Mouse (Mus musculus) midbrain, embryonic 12.5 days (tissue): ENCODE measurements at regions not wholly inside any gene's neighbourhood (a gene's known extent, or its start where the extent isn't known, plus 50 kb on each side); places are given as distances from the start of the nearest gene placed in this dataset.

ENCODE experiments used
- ATAC-seq: fragments of 200-750 bp; cut with Nextera tagmentation; 2 replicates; pipeline ENCODE4 v1.8.0; 2017; ENCODE audit warnings: low read depth, moderate TSS enrichment, moderate library complexity; ENCODE audit not compliant: low FRiP score
- H3K27ac ChIP-seq: fragments of 300-500 bp; sonication (generic); replicated peaks from 2 replicates; pipeline ENCODE4 v1.5.1; 2016; ENCODE audit warnings: mild to moderate bottlenecking
- H3K27me3 ChIP-seq: fragments of 300-500 bp; sonication (generic); 2 replicates; pipeline ENCODE4 v1.6.1; 2016; ENCODE audit warnings: mild to moderate bottlenecking
- H3K36me3 ChIP-seq: fragments of 300-500 bp; sonication (generic); 2 replicates; pipeline ENCODE4 v1.6.1; 2016
- H3K4me1 ChIP-seq: fragments of 300-500 bp; sonication (generic); 2 replicates; pipeline ENCODE4 v1.6.1; 2016
- H3K4me2 ChIP-seq: fragments of 300-500 bp; sonication (generic); replicated peaks from 2 replicates; pipeline ENCODE4 v1.6.1; 2016; ENCODE audit warnings: mild to moderate bottlenecking, moderate library complexity
- H3K4me3 ChIP-seq: fragments of 300-500 bp; sonication (generic); 2 replicates; pipeline ENCODE4 v1.5.1; 2016; ENCODE audit warnings: mild to moderate bottlenecking
- H3K9ac ChIP-seq: fragments of 300-500 bp; sonication (generic); replicated peaks from 2 replicates; pipeline ENCODE4 v1.6.1; 2016; ENCODE audit warnings: mild to moderate bottlenecking, moderate library complexity
- H3K9me3 ChIP-seq: fragments of 300-500 bp; sonication (generic); 2 replicates; pipeline ENCODE4 v1.6.1; 2016; ENCODE audit warnings: mild to moderate bottlenecking
- WGBS: fragments of 180-500 bp; shearing (Covaris S2); methylation state at CpG from one replicate; pipeline ENCODE4 v1.1.7; 2016; 5-methylcytosine and 5-hydroxymethylcytosine counted together

DNA sequence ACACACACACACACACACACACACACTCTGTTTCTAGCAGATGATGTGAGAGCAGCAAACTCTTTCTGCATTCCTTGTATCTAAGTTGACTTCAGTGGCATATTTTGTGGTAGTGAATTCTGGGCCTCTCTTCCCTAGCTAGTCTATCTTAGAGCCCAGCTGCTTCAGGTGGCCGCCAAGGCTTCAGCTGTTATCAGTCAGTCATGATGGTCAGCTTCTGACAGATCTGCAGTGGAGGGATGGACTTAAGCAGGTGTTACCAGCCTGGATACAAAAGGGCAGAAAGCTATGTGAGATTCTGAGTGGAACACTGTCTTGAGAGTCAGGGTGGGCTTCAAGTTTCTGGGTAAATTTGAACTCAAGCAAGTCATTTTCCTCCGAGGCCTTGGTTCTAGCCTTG lies 127.1 kb upstream of the Ncam1 start:
- Histone ChIP-seq H3K9me3 (no peaks in the 10 kb centered on the region), H3K4me1 (peaks cover 9% of the 10 kb centered on the region; the same call in 1 of the 2 replicates), H3K4me3 (no peak overlapping the region), H3K9ac (no peak overlapping the region), H3K27me3 (no peaks in the 10 kb centered on the region), H3K36me3 (no peaks in the 10 kb centered on the region), H3K27ac (no peak overlapping the region), H3K4me2 (no peak overlapping the region)
- ATAC-seq = no peak
- 94% methylated on average over 2 of the region's 2 CpGs for WGBS

DNA sequence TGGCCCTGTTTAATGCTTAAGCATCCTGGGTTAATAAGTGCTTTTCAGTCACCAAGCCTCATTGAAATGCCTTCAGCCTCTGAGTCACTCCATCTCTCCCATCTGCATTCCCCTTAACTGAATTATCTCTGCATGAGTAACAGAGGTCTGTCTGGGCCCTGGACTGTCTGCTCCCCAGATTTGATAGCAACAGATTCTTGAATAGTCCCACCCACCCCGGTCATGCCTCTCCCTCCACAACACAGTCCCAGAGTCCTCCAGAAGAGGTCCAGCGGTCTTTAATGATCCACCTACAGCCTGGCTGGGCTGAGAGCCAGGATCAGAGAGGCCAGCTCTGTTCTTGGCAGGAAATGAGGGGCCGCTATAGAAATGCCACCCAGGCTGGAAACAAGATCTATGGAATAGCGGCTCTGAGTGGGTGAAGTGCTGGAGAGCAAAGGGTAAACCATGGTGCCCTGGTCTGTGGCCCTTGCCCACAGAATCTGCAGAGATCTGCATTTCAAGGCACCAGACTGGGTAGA lies 125.3 kb upstream of the Ncam1 start:
- peaks cover 9% of the 10 kb centered on the region; the same call in 1 of the 2 replicates for H3K4me1 ChIP-seq
- 74% methylated on average over 4 of the region's 4 CpGs for WGBS
- no peaks in the 10 kb centered on the region for H3K36me3 ChIP-seq
- ATAC-seq = no peak
- H3K27ac ChIP-seq = no peak overlapping the region
- H3K4me3 ChIP-seq = no peak overlapping the region
- H3K4me2 ChIP-seq = no peak overlapping the region
- H3K9ac ChIP-seq = no peak overlapping the region
- H3K27me3 ChIP-seq = no peaks in the 10 kb centered on the region
- H3K9me3 ChIP-seq = no peaks in the 10 kb centered on the region

DNA sequence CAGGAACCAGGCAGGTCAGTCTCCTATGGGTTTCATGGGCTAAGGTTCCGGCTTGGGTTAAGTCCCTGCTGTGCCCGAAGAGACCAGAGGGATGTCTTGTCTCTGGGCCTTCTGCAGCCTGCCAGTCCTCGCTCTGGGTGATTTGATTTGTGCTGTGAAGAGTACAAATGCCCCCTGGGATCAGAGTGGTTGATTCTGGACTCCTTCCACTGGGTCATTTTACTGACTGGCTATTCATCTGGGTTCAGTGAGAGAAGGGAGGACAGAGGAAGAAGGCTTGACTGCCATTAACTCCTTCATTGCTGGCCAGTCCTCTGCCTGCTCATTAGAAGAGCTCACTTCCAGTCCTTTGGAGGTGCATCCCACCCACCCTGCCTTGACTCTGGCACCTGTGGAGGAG lies 124.0 kb upstream of the Ncam1 start:
- Histone ChIP-seq H3K9ac (no peak overlapping the region), H3K9me3 (no peaks in the 10 kb centered on the region), H3K27ac (no peak overlapping the region), H3K36me3 (no peaks in the 10 kb centered on the region), H3K27me3 (no peaks in the 10 kb centered on the region), H3K4me3 (no peak overlapping the region), H3K4me2 (no peak overlapping the region), H3K4me1 (peaks cover 9% of the 10 kb centered on the region; the same call in 1 of the 2 replicates)
- ATAC-seq = no peak
- 40% methylated on average over 3 of the region's 3 CpGs for WGBS

DNA sequence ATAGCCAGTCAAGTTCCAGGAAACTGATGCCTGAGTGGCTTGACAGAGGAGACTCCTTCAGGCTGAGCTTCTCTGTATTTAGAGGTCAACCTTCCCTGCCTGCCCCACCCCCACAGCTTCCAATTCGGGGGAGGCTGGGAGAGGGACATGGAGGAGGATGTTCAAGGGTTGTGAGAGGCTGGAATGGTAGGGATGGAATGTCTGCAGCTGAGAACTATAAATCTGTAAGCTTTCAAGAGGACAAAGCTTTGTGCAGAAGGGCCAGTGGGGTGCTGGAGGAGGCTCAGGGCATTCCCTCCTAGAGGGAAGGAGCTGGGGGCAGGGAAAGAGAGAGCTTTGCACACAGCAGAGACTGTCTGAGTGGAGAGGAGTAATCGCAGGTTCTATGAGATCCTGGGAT lies 123.4 kb upstream of the Ncam1 start:
- no peaks in the 10 kb centered on the region for H3K9me3 ChIP-seq

DNA sequence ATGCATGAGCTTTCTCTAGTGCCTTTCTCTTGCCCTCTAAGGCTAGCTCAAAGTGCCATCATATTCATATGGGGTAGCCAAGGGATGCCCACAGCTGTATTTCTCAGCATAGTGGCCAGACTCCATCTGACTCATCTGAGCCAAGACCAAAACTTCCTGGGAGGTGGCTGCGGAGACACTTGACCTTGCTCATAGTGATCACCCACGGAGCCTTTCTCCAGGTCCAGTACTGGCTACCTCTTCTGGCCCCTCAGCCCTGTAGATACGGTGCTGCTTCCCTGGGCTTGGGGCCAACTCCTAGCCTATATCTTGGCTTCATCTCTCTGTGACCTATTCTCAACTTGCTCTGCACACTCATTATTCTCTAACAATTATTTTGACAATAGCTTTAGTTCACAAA lies 122.6 kb upstream of the Ncam1 start:
- WGBS = 88% methylated on average over 3 of the region's 3 CpGs

More for the DNA sequence above, 123.4 kb upstream of the Ncam1 start:
- ATAC-seq = no peak
- Histone ChIP-seq H3K4me1 (peaks cover 9% of the 10 kb centered on the region; the same call in 1 of the 2 replicates), H3K36me3 (no peaks in the 10 kb centered on the region), H3K9ac (no peak overlapping the region), H3K27ac (no peak overlapping the region), H3K4me3 (no peak overlapping the region), H3K4me2 (no peak overlapping the region), H3K27me3 (no peaks in the 10 kb centered on the region)
- 15% methylated on average over 2 of the region's 2 CpGs for WGBS

DNA sequence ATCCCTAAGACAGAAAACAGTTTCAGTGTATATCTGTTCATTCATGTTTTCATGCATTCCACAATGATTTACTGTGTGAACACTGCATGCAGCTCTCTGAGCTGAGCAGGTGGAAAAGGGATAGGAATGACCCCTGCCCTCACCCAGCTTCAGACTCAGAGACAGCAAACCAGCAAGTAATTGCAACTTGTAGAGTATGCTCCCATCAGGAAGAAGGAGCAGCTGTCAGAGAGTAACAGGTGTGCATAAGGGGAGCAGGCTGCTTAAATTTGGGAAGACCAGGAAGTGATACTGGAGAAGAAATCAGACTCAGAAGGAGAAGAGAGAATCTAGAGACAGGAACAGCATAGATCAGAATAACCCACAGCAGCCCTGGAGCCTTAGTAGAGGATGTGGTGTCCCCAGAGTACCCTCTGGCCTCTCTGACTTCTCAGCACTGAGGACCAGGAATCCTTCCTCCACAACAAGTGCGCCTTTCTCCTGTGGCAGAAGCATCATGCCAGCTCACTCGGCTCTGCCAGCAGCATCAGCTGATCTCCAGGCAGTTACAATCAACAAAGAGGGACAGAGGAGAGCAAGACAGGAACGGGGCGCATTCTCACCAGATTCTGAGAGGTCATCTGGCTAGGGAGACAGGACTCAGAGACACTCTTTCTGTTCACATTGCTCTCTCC lies 116.5 kb upstream of the Ncam1 start:
- Histone ChIP-seq H3K36me3 (no peaks in the 10 kb centered on the region), H3K4me3 (no peak overlapping the region), H3K4me1 (no peaks in the 10 kb centered on the region), H3K4me2 (no peak overlapping the region), H3K27ac (no peak overlapping the region), H3K9me3 (no peaks in the 10 kb centered on the region), H3K9ac (no peak overlapping the region), H3K27me3 (no peaks in the 10 kb centered on the region)
- ATAC-seq = no peak
- WGBS = 77% methylated on average over 4 of the region's 4 CpGs

More for the DNA sequence above, 122.6 kb upstream of the Ncam1 start:
- H3K27ac ChIP-seq = no peak overlapping the region
- no peaks in the 10 kb centered on the region for H3K9me3 ChIP-seq
- no peak overlapping the region for H3K4me3 ChIP-seq
- H3K9ac ChIP-seq = no peak overlapping the region
- H3K27me3 ChIP-seq = no peaks in the 10 kb centered on the region
- no peak overlapping the region for H3K4me2 ChIP-seq
- peaks cover 9% of the 10 kb centered on the region; the same call in 1 of the 2 replicates for H3K4me1 ChIP-seq
- H3K36me3 ChIP-seq = no peaks in the 10 kb centered on the region
- ATAC-seq = no peak

DNA sequence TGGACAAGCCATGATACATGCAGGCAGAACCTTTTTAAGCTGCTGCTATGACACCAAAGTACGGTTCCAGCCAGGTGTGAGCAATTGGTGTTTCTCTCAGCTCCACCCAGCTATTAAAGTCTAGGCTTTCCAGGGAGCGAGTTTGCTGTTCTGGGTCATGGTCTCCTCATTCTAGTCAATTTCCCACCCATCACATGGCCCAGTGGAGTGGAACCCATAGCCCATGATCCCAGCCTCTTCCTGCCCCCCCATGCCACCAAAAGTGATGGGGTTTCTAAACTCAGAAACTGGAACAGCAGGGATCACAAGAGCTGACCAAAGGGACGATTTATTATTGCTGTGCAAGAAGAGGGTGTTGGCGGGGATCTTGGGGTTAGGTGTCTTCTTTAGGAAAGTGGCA lies 115.0 kb upstream of the Ncam1 start:
- Histone ChIP-seq H3K4me1 (no peaks in the 10 kb centered on the region), H3K27ac (no peak overlapping the region), H3K27me3 (no peaks in the 10 kb centered on the region), H3K4me3 (no peak overlapping the region), H3K9me3 (no peaks in the 10 kb centered on the region), H3K9ac (no peak overlapping the region), H3K4me2 (no peak overlapping the region), H3K36me3 (no peaks in the 10 kb centered on the region)
- no peak for ATAC-seq
- WGBS = 88% methylated on average over 4 of the region's 4 CpGs

DNA sequence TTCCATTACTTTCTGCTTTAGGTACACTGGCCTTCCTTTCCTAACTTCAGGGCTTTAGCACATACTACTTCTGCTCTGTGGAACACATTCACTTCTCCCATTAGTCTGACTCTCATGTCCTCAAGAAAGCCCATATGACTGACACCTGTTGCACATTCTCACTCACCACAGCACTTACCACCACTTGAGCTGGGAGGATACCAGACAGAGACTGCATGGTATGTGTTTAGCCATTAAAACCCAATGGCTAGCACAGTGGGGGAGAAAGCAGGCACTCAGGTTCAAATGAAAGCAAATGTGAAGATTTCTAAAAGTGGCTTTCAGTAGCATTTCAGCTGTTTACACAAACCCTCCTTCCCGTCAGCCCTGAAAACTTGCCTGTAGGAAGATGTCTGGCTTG lies 113.6 kb upstream of the Ncam1 start:
- no peak overlapping the region for H3K27ac ChIP-seq
- H3K4me2 ChIP-seq = no peak overlapping the region
- WGBS = 67% methylated on average over 1 of the region's 1 CpGs
- no peak overlapping the region for H3K4me3 ChIP-seq
- no peaks in the 10 kb centered on the region for H3K4me1 ChIP-seq
- no peaks in the 10 kb centered on the region for H3K9me3 ChIP-seq
- no peaks in the 10 kb centered on the region for H3K36me3 ChIP-seq
- no peaks in the 10 kb centered on the region for H3K27me3 ChIP-seq
- no peak overlapping the region for H3K9ac ChIP-seq
- ATAC-seq = no peak

DNA sequence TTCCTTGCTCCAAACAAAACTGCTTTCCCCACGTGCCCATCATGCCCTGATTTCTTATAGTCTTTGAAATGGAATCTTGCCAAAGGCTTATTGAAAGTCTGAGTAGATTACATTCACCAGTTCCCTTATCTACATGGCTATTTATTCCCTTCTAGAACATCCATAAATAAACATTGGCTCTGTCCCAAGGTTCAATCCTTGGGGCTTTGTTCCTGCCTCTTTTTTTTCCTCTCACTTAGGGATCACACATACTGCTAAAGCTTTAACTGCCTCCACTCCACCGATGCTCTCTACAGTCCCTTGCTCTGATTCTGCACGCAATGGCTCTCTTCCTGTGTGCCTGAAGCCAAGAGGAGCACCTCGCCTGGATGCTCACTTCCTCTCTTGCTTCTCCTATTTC lies 107.6 kb upstream of the Ncam1 start:
- no peaks in the 10 kb centered on the region for H3K4me1 ChIP-seq
- no peak for ATAC-seq

DNA sequence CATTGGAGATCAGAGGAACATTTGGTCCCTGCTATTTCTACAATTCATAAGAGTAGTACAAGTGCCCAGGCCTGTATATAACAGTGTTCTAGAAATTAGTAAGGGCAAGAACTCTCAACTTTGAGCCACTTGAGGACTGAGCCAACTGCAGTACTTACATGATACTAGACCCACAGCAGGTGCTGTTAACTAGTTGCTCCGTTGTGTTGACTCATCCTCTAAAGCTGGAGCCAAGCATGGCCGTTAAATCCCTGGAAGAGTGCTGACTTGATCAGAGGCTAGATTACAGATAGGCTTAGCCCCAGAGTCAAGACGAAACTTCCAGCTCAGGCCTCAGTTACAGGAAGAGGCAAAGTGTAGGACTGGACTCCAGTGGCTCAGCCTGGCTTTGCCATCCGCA lies 107.0 kb upstream of the Ncam1 start:
- Histone ChIP-seq H3K4me1 (0 out of 2 replicates have a peak, but pooled peaks cover under 1% of the 10 kb centered on the region), H3K9me3 (no peaks in the 10 kb centered on the region), H3K36me3 (no peaks in the 10 kb centered on the region), H3K4me3 (no peak overlapping the region), H3K9ac (no peak overlapping the region), H3K27ac (no peak overlapping the region), H3K27me3 (no peaks in the 10 kb centered on the region), H3K4me2 (no peak overlapping the region)
- WGBS = 87% methylated on average over 4 of the region's 4 CpGs
- ATAC-seq = no peak

More for the DNA sequence above, 107.6 kb upstream of the Ncam1 start:
- 71% methylated on average over 4 of the region's 4 CpGs for WGBS
- no peak overlapping the region for H3K4me3 ChIP-seq
- no peaks in the 10 kb centered on the region for H3K36me3 ChIP-seq
- no peaks in the 10 kb centered on the region for H3K9me3 ChIP-seq
- no peak overlapping the region for H3K27ac ChIP-seq
- no peaks in the 10 kb centered on the region for H3K27me3 ChIP-seq
- H3K9ac ChIP-seq = no peak overlapping the region
- no peak overlapping the region for H3K4me2 ChIP-seq

DNA sequence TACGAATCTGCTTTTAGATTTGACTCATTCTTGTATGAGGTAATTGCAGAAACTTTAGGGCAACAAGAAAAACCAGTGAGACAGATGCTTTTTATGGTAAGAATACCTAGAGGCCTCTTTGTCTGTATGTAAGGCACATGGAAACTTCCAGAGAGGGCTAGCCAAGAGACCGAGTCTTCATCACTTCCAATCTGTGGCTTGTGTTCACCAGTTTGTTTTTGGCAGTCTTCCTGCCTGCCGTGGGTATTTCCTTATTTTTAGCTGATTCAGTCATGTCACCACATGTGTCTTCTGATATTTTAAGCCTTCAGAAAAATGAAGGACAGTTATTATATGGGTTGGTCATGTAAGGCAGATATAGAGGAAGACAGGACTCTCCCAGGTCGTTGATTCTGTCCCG lies 100.2 kb upstream of the Ncam1 start:
- Histone ChIP-seq H3K4me3 (no peak overlapping the region), H3K36me3 (no peaks in the 10 kb centered on the region), H3K9me3 (0 out of 2 replicates have a peak, but pooled peaks cover 4% of the 10 kb centered on the region), H3K27ac (no peak overlapping the region), H3K4me1 (0 out of 2 replicates have a peak, but pooled peaks cover 3% of the 10 kb centered on the region), H3K4me2 (no peak overlapping the region), H3K9ac (no peak overlapping the region), H3K27me3 (no peaks in the 10 kb centered on the region)
- 91% methylated on average over 5 of the region's 5 CpGs for WGBS
- no peak for ATAC-seq

DNA sequence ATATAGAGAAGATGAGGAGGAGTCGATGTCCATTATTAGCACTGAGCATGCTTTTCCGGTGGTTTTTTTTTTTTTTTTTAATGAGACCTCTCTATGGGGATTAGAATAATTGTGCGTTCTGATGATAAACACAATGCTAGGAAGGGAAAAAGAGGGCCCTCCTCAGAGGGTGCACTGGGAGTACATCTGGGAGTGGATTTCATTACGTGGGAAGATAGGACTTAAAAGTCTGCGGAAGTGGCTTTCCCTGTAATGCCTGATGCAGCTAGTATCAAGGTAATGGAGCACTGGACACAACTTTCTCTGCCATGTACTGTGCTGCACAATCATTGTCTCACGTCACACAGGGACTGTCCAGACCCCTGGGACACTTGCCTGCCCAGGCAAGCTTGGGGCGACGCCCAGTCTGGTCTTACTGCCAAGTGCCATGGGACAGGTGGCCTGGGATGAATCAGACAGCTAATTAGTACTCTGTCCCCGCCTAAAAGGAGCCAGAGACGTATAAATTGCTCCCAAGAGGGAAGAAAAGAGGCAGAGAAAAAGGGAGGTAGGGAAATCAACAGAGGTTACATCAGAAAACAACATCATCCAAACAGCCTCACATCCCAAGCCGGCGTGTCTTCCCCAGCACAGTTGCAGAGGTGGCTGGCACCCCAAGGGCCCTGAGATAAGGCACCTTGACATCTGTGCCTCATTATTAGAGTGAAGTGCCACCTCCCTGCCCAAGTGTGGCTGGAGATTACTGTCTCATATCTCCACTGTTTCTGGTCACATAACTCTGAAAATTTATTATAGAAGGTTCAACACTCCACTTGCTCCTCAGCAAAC lies 86.0 kb upstream of the Ncam1 start:
- H3K27me3 ChIP-seq = no peaks in the 10 kb centered on the region
- H3K4me3 ChIP-seq = no peak overlapping the region
- no peak overlapping the region for H3K27ac ChIP-seq
- 83% methylated on average over 12 of the region's 12 CpGs for WGBS
- H3K9me3 ChIP-seq = no peaks in the 10 kb centered on the region
- no peak overlapping the region for H3K9ac ChIP-seq
- no peaks in the 10 kb centered on the region for H3K36me3 ChIP-seq
- no peak overlapping the region for H3K4me2 ChIP-seq
- ATAC-seq = no peak
- H3K4me1 ChIP-seq = peaks cover 8% of the 10 kb centered on the region
